25 mouse cellular contexts compared by ENCODE assay signal in genomic region chr19:51868275-51868674, GRCm38 (mm10).
"Had no signal": no experiment of that assay in that cellular context is flagged by ENCODE, and none has a peak within 500 bp of the region (broad histone marks: within the 10 kb centered on the region; RNA-seq: fewer than 3 reads in every experiment).

No protein-coding gene starts in this region.

- H3K36me3 ChIP-seq: embryonic facial prominence, embryonic 10.5 days; embryonic facial prominence, embryonic 12.5 days; embryonic facial prominence, embryonic 13.5 days; embryonic facial prominence, embryonic 15.5 days; forebrain, embryonic 10.5 days; forebrain, embryonic 12.5 days; forebrain, embryonic 15.5 days had no signal

- H3K4me1 ChIP-seq: embryonic facial prominence, embryonic 10.5 days; embryonic facial prominence, embryonic 12.5 days; embryonic facial prominence, embryonic 13.5 days; embryonic facial prominence, embryonic 15.5 days; forebrain, embryonic 10.5 days; forebrain, embryonic 12.5 days; forebrain, embryonic 13.5 days; forebrain, embryonic 15.5 days had no signal

- H3K27ac ChIP-seq: embryonic facial prominence, embryonic 10.5 days; embryonic facial prominence, embryonic 12.5 days; embryonic facial prominence, embryonic 13.5 days; embryonic facial prominence, embryonic 15.5 days; forebrain, embryonic 10.5 days; forebrain, embryonic 12.5 days; forebrain, embryonic 13.5 days; forebrain, embryonic 15.5 days; gastrocnemius, adult 2 months; heart, adult 2 months had no signal

- H3K4me3 ChIP-seq: embryonic facial prominence, embryonic 10.5 days; embryonic facial prominence, embryonic 12.5 days; embryonic facial prominence, embryonic 13.5 days; embryonic facial prominence, embryonic 15.5 days; erythroblast, embryonic 14.5 days; forebrain, embryonic 10.5 days; forebrain, embryonic 12.5 days; forebrain, embryonic 13.5 days; forebrain, embryonic 15.5 days; gastrocnemius, adult 2 months; heart, adult 2 months had no signal

- H3K9me3 ChIP-seq: embryonic facial prominence, embryonic 10.5 days; embryonic facial prominence, embryonic 12.5 days; embryonic facial prominence, embryonic 13.5 days; embryonic facial prominence, embryonic 15.5 days; forebrain, embryonic 10.5 days; forebrain, embryonic 12.5 days; forebrain, embryonic 13.5 days; forebrain, embryonic 15.5 days had no signal

- H3K27me3 ChIP-seq: embryonic facial prominence, embryonic 12.5 days; embryonic facial prominence, embryonic 13.5 days; embryonic facial prominence, embryonic 15.5 days; forebrain, embryonic 12.5 days; forebrain, embryonic 13.5 days; forebrain, embryonic 15.5 days had no signal

- DNase-seq: cerebellum, adult 9-10 months; cerebellum, adult 9-11 months; cerebellum, postnatal 10 days; cerebellum, postnatal 14 days; cerebellum, postnatal 25 days; cerebellum, postnatal 36 days; embryo, embryonic 11 days; forebrain, postnatal 0 days; gastrocnemius, adult 2 months; gastrocnemius, postnatal 10 days; gastrocnemius, postnatal 14 days; gastrocnemius, postnatal 25 days; gastrocnemius, postnatal 36 days; heart, adult 11 months; heart, adult 18-20 months; heart, adult 2 months had no signal

- H3K9ac ChIP-seq: embryonic facial prominence, embryonic 12.5 days; embryonic facial prominence, embryonic 13.5 days; embryonic facial prominence, embryonic 15.5 days; forebrain, embryonic 12.5 days; forebrain, embryonic 13.5 days; forebrain, embryonic 15.5 days; forebrain, postnatal 0 days had no signal
